24 mouse cellular contexts compared by ENCODE assay signal in genomic region chr19:7185059-7185458, GRCm38 (mm10). TPM values are rescaled to one million over a fixed set of nuclear protein-coding genes. Genes with fewer than 3 reads are reported as not detected.
DNase-seq lines count a peak whose midpoint lies in the region; ATAC-seq lines count a peak whose summit lies in the region.
"Had no signal": no experiment of that assay in that cellular context is flagged by ENCODE, and none has a peak within 500 bp of the region (broad histone marks: within the 10 kb centered on the region; RNA-seq: fewer than 3 reads in every experiment).

No protein-coding gene starts in this region.

- no peak for DNase-seq in forebrain, embryonic 10.5 days (ENCODE audit: extremely low spot score, low spot score)
- peak; percentile 75 for DNase-seq in kidney, adult 9 months
- DNase-seq in kidney, adult 18-20 months, result no peak
- no peak for DNase-seq in thymus, postnatal 25 days
- DNase-seq: adrenal gland, postnatal 25 days; cerebellum, adult 11 months; cerebellum, postnatal 10 days; gastrocnemius, postnatal 10 days; heart, adult 18-20 months; heart, postnatal 36 days; layer of hippocampus, adult 9-11 months; retina, postnatal 1 day; thymus, adult 2 months had no signal

- peak overlapping the region; percentile 33; the same call in 1 of the 2 replicates for H3K4me3 ChIP-seq in forebrain, embryonic 10.5 days
- H3K4me3 ChIP-seq in forebrain, embryonic 13.5 days, result no peak overlapping the region
- H3K4me3 ChIP-seq in neural tube, embryonic 13.5 days, result no peak overlapping the region
- H3K4me3 ChIP-seq in neural tube, embryonic 15.5 days (replicated peaks), result no peak overlapping the region
- H3K4me3 ChIP-seq in limb, embryonic 12.5 days (replicated peaks), result no peak overlapping the region
- H3K4me3 ChIP-seq: left cerebral cortex, adult 2 months; midbrain, embryonic 12.5 days had no signal

- peaks cover 93% of the 10 kb centered on the region for H3K4me1 ChIP-seq in forebrain, embryonic 10.5 days
- peaks cover 75% of the 10 kb centered on the region for H3K4me1 ChIP-seq in forebrain, embryonic 13.5 days
- peaks cover 74% of the 10 kb centered on the region for H3K4me1 ChIP-seq in neural tube, embryonic 13.5 days (replicated peaks)
- peaks cover 56% of the 10 kb centered on the region for H3K4me1 ChIP-seq in neural tube, embryonic 15.5 days
- peaks cover 55% of the 10 kb centered on the region for H3K4me1 ChIP-seq in limb, embryonic 12.5 days (replicated peaks)

- no peak overlapping the region for H3K9ac ChIP-seq in forebrain, embryonic 13.5 days
- 0 out of 2 replicates have a peak overlapping the region, but pooled peaks have one; percentile 6 for H3K9ac ChIP-seq in neural tube, embryonic 13.5 days
- H3K9ac ChIP-seq in neural tube, embryonic 15.5 days (replicated peaks), result no peak overlapping the region
- 0 out of 2 replicates have a peak overlapping the region, but pooled peaks have one; percentile 6 for H3K9ac ChIP-seq in limb, embryonic 12.5 days (replicated peaks)
- H3K9ac ChIP-seq: liver, embryonic 14.5 days; midbrain, embryonic 12.5 days had no signal

- H3K4me2 ChIP-seq in forebrain, embryonic 13.5 days, result no peak overlapping the region
- no peak overlapping the region for H3K4me2 ChIP-seq in neural tube, embryonic 13.5 days
- H3K4me2 ChIP-seq in neural tube, embryonic 15.5 days, result no peak overlapping the region
- no peak overlapping the region for H3K4me2 ChIP-seq in limb, embryonic 12.5 days

- peaks cover 93% of the 10 kb centered on the region for H3K27me3 ChIP-seq in forebrain, embryonic 10.5 days (ENCODE audit: poor library complexity, severe bottlenecking)
- peaks cover 42% of the 10 kb centered on the region for H3K27me3 ChIP-seq in forebrain, embryonic 13.5 days
- H3K27me3 ChIP-seq in neural tube, embryonic 13.5 days, result peaks cover 77% of the 10 kb centered on the region
- H3K27me3 ChIP-seq in neural tube, embryonic 15.5 days (replicated peaks), result peaks cover 41% of the 10 kb centered on the region
- peaks cover 90% of the 10 kb centered on the region for H3K27me3 ChIP-seq in limb, embryonic 12.5 days

- H3K9me3 ChIP-seq in forebrain, embryonic 10.5 days, result no peaks in the 10 kb centered on the region
- H3K9me3 ChIP-seq in forebrain, embryonic 13.5 days (replicated peaks), result no peaks in the 10 kb centered on the region
- H3K9me3 ChIP-seq in neural tube, embryonic 13.5 days, result no peaks in the 10 kb centered on the region
- no peaks in the 10 kb centered on the region for H3K9me3 ChIP-seq in neural tube, embryonic 15.5 days (replicated peaks)
- H3K9me3 ChIP-seq in limb, embryonic 12.5 days, result no peaks in the 10 kb centered on the region
- H3K9me3 ChIP-seq: G1E; midbrain, embryonic 12.5 days had no signal

- ATAC-seq in forebrain, embryonic 13.5 days, result no peak
- ATAC-seq in neural tube, embryonic 13.5 days (ENCODE audit: low read depth), result no peak
- ATAC-seq in neural tube, embryonic 15.5 days (ENCODE audit: low FRiP score), result no peak
- no peak for ATAC-seq in limb, embryonic 12.5 days (ENCODE audit: insufficient number of reproducible peaks, insufficient read depth, low FRiP score, low TSS enrichment, low read depth)
- ATAC-seq: CD4-positive, CD25-positive, alpha-beta regulatory T cell, adult 4 months; forebrain, embryonic 14.5 days had no signal

- H3K36me3 ChIP-seq in forebrain, embryonic 10.5 days (replicated peaks), result no peaks in the 10 kb centered on the region
- no peaks in the 10 kb centered on the region for H3K36me3 ChIP-seq in forebrain, embryonic 13.5 days (ENCODE audit: poor library complexity, severe bottlenecking)
- H3K36me3 ChIP-seq in neural tube, embryonic 13.5 days, result no peaks in the 10 kb centered on the region
- H3K36me3 ChIP-seq in neural tube, embryonic 15.5 days, result no peaks in the 10 kb centered on the region
- no peaks in the 10 kb centered on the region for H3K36me3 ChIP-seq in limb, embryonic 12.5 days
- H3K36me3 ChIP-seq: G1E; midbrain, embryonic 12.5 days had no signal

- H3K27ac ChIP-seq in forebrain, embryonic 10.5 days, result peak overlapping the region; percentile 76
- no peak overlapping the region for H3K27ac ChIP-seq in forebrain, embryonic 13.5 days
- H3K27ac ChIP-seq in neural tube, embryonic 13.5 days (replicated peaks), result no peak overlapping the region
- H3K27ac ChIP-seq in neural tube, embryonic 15.5 days (replicated peaks), result no peak overlapping the region
- no peak overlapping the region for H3K27ac ChIP-seq in limb, embryonic 12.5 days
- H3K27ac ChIP-seq: left cerebral cortex, adult 2 months; liver, embryonic 14.5 days; macrophage; midbrain, embryonic 12.5 days had no signal

- 38% methylated on average over 4 of the region's 4 CpGs for WGBS in forebrain, embryonic 10.5 days
- WGBS in forebrain, embryonic 13.5 days, result 37% methylated on average over 4 of the region's 4 CpGs
- 37% methylated on average over 4 of the region's 4 CpGs for WGBS in neural tube, embryonic 13.5 days
- 34% methylated on average over 4 of the region's 4 CpGs for WGBS in neural tube, embryonic 15.5 days
- WGBS in limb, embryonic 12.5 days, result 45% methylated on average over 4 of the region's 4 CpGs

RNA-seq across cellular contexts. Expression of gene Otub1, which starts 21.1 kb away (rescaled TPM):
- polyA plus RNA-seq in forebrain, embryonic 10.5 days (2016; fragmentation: Nextera tagmentation; extraction: Ambion mirVana), result 275 and 280 TPM in 2 replicates
- 242 and 249 TPM in 2 replicates for polyA plus RNA-seq in forebrain, embryonic 13.5 days (2015; fragmentation: Nextera tagmentation; extraction: Ambion mirVana)
- 227 and 243 TPM in 2 replicates for polyA plus RNA-seq in neural tube, embryonic 13.5 days (2015; fragmentation: Nextera tagmentation; extraction: Ambion mirVana)
- polyA plus RNA-seq in neural tube, embryonic 15.5 days (2015; fragmentation: Nextera tagmentation; extraction: Ambion mirVana), result 226 and 235 TPM in 2 replicates
- polyA plus RNA-seq in limb, embryonic 12.5 days (2016; fragmentation: Nextera tagmentation; extraction: Ambion mirVana), result 222 and 233 TPM in 2 replicates

RNA-seq across cellular contexts. Expression of gene Cox8a, which starts 32.4 kb away (rescaled TPM):
- polyA plus RNA-seq in forebrain, embryonic 10.5 days (2016; fragmentation: Nextera tagmentation; extraction: Ambion mirVana), result 862 and 888 TPM in 2 replicates
- 673 and 749 TPM in 2 replicates for polyA plus RNA-seq in forebrain, embryonic 13.5 days (2015; fragmentation: Nextera tagmentation; extraction: Ambion mirVana)
- 918 and 1,011 TPM in 2 replicates for polyA plus RNA-seq in neural tube, embryonic 13.5 days (2015; fragmentation: Nextera tagmentation; extraction: Ambion mirVana)
- 1,209 and 1,254 TPM in 2 replicates for polyA plus RNA-seq in neural tube, embryonic 15.5 days (2015; fragmentation: Nextera tagmentation; extraction: Ambion mirVana)
- polyA plus RNA-seq in limb, embryonic 12.5 days (2016; fragmentation: Nextera tagmentation; extraction: Ambion mirVana), result 870 and 903 TPM in 2 replicates

RNA-seq across cellular contexts. Expression of gene Naa40, which starts 55.9 kb away (rescaled TPM):
- 106 and 107 TPM in 2 replicates for polyA plus RNA-seq in forebrain, embryonic 10.5 days (2016; fragmentation: Nextera tagmentation; extraction: Ambion mirVana)
- polyA plus RNA-seq in forebrain, embryonic 13.5 days (2015; fragmentation: Nextera tagmentation; extraction: Ambion mirVana), result 71.1 and 80.5 TPM in 2 replicates
- polyA plus RNA-seq in neural tube, embryonic 13.5 days (2015; fragmentation: Nextera tagmentation; extraction: Ambion mirVana), result 58.1 TPM in 2 replicates
- 59.6 and 61.3 TPM in 2 replicates for polyA plus RNA-seq in neural tube, embryonic 15.5 days (2015; fragmentation: Nextera tagmentation; extraction: Ambion mirVana)
- 69.7 and 73.1 TPM in 2 replicates for polyA plus RNA-seq in limb, embryonic 12.5 days (2016; fragmentation: Nextera tagmentation; extraction: Ambion mirVana)

Comparison
In these comparisons a context has a peak if more than half of its experiments do, and no peak if none do; other contexts are left out.
1. H3K9ac ChIP-seq: peak in neural tube, embryonic 13.5 days (single experiment) and limb, embryonic 12.5 days (single experiment); none in forebrain, embryonic 13.5 days (single experiment) and neural tube, embryonic 15.5 days (single experiment).